Mouse (Mus musculus) intestine, postnatal 0 days (tissue): Measurements from ENCODE around the gene Akap8l. TPM values are rescaled to one million over a fixed set of nuclear protein-coding genes. Genes with fewer than 3 reads are reported as not detected.

Experiments
- ATAC-seq: fragments of 200-750 bp; cut with Nextera tagmentation; 2 replicates; pipeline ENCODE4 v1.8.0; 2017; ENCODE audit warnings: mild to moderate bottlenecking, moderate TSS enrichment, moderate library complexity
- H3K27ac ChIP-seq: fragments of 300-500 bp; sonication (generic); 2 replicates; pipeline ENCODE4 v1.5.1; 2014; ENCODE audit warnings: mild to moderate bottlenecking, low read depth, low read length, moderate library complexity
- H3K27me3 ChIP-seq: fragments of 300-500 bp; sonication (generic); replicated peaks from 2 replicates; pipeline ENCODE4 v1.6.1; 2014; ENCODE audit warnings: low read length, mixed read lengths; ENCODE audit not compliant: control insufficient read depth, insufficient read depth
- H3K36me3 ChIP-seq: fragments of 300-500 bp; sonication (generic); 2 replicates; pipeline ENCODE4 v1.6.1; 2014; ENCODE audit warnings: mild to moderate bottlenecking, moderate library complexity; ENCODE audit not compliant: control insufficient read depth, insufficient read depth
- H3K4me1 ChIP-seq: fragments of 300-500 bp; sonication (generic); replicated peaks from 2 replicates; pipeline ENCODE4 v1.6.1; 2014; ENCODE audit warnings: antibody characterized with exemption, low read length, mixed read lengths; ENCODE audit not compliant: control insufficient read depth, insufficient read depth
- H3K4me2 ChIP-seq: fragments of 300-500 bp; sonication (generic); replicated peaks from 2 replicates; pipeline ENCODE4 v1.6.1; 2014; ENCODE audit warnings: low read depth, mild to moderate bottlenecking, moderate library complexity
- H3K4me3 ChIP-seq: fragments of 300-500 bp; sonication (generic); 2 replicates; pipeline ENCODE4 v1.5.1; 2014; ENCODE audit warnings: low read depth, low read length
- H3K9ac ChIP-seq: fragments of 300-500 bp; sonication (generic); 2 replicates; pipeline ENCODE4 v1.6.1; 2014; ENCODE audit warnings: mild to moderate bottlenecking, low read depth, low read length
- H3K9me3 ChIP-seq: fragments of 300-500 bp; sonication (generic); 2 replicates; pipeline ENCODE4 v1.6.1; 2016; ENCODE audit warnings: mixed run types; ENCODE audit not compliant: control insufficient read depth
- CTCF ChIP-seq: sonication (generic); IDR thresholded peaks from 2 replicates; pipeline ENCODE4 v1.5.1; 2016; ENCODE audit warnings: low read depth, mild to moderate bottlenecking, control low read depth, antibody characterized with exemption, moderate library complexity
- WGBS: fragments of 180-500 bp; shearing (Covaris S2); extraction: QIAGEN DNeasy Blood & Tissue Kit; methylation state at CpG from one replicate; pipeline ENCODE4 v1.1.7; 2014; 5-methylcytosine and 5-hydroxymethylcytosine counted together
- microRNA-seq: library from miRNA; unstranded; fragments of <30 nt; microRNA quantifications from one replicate; pipeline ENCODE4, GENCODE M21; 2016
- polyA plus RNA-seq: library from polyadenylated mRNA; unstranded; fragments of >200 nt; fragmentation: Nextera tagmentation; extraction: Ambion mirVana; gene quantifications from 2 replicates; pipeline ENCODE4 v1.2.1, GENCODE M21; 2015

The Akap8l gene
- polyA plus RNA-seq, 1 experiment from 2014 or later, result 21.6 TPM

DNA sequence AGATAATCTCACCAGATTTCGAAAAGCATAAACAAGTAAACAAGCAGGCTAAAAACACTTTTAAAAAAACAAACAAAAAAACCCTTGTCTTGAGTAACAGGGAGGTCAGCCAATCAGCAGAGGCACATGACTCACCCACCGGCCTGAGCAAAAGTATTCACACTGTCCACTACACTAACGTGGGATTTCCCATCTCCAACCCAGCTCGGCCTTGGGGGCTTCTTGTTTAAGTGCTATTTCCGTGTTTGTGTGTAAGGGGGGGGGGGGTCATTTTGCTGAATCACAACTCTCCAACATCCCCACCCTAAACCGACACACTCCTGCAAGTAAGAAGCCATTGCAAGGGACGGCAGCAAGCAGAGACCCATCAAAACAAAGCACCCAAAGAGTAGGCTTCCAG, 67.1 kb downstream of the Akap8l start:
- Histone ChIP-seq H3K9me3 (no peaks in the 10 kb centered on the region), H3K36me3 (no peaks in the 10 kb centered on the region), H3K4me2 (peak overlapping the region; percentile 66), H3K27ac (peak overlapping the region; percentile 100), H3K4me3 (peak overlapping the region; percentile 88), H3K4me1 (peaks cover 3% of the 10 kb centered on the region; the same call in 1 of the 2 replicates), H3K27me3 (no peaks in the 10 kb centered on the region), H3K9ac (peak overlapping the region; percentile 97)
- TF ChIP-seq CTCF, result no peak
- no peak; the same call in 1 of the 2 replicates for ATAC-seq
- WGBS, result 7% methylated on average over 7 of the region's 7 CpGs

DNA sequence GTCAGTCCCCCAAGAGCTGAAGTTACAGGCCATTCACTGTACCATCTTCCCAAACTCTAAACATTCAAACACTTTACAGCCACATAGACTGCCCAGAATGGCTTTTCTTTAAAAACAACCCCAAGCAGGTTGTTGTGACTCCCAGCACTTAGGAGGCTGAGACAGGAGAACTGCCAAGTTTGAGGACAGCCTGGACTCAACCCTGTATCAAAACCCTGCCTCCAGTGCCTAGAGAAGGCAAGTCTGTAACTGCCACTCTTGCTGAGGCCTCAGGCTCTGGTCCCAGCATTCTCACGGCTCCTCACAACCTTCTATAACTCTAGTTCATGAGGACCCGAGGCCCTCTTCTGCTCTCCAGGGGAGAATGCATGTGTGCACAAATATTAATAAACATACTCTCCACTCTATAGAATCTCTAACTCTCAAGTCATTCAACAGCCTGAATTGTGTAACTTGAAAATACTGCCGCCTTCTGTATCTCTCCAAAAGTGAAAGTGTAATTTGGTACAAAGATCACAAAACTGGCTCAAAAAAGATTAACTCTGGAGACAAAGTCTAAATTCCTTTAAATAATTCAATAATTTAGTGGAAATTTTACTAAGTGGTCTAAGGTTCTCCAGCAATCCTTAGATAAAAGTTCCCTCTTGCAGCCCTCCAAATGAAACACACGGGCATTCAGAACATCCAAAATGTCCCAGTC, 68.6 kb downstream of the Akap8l start:
- Histone ChIP-seq H3K4me3 (no peak overlapping the region), H3K9ac (no peak overlapping the region), H3K4me1 (peaks cover 3% of the 10 kb centered on the region; the same call in 1 of the 2 replicates), H3K36me3 (no peaks in the 10 kb centered on the region), H3K27me3 (no peaks in the 10 kb centered on the region), H3K27ac (no peak overlapping the region), H3K4me2 (peak overlapping the region; percentile 38), H3K9me3 (no peaks in the 10 kb centered on the region)
- WGBS, result 32% methylated on average over 4 of the region's 4 CpGs
- no peak for ATAC-seq
- no peak for TF ChIP-seq CTCF

GRCm38 (mm10) chr17:32281126-32281525, 69.3 kb downstream of the Akap8l start:
- Histone ChIP-seq H3K27me3 (no peaks in the 10 kb centered on the region), H3K9me3 (no peaks in the 10 kb centered on the region), H3K4me2 (no peak overlapping the region), H3K36me3 (no peaks in the 10 kb centered on the region), H3K9ac (no peak overlapping the region), H3K4me3 (no peak overlapping the region), H3K27ac (no peak overlapping the region), H3K4me1 (peaks cover 3% of the 10 kb centered on the region)
- 93% methylated on average over 2 of the region's 2 CpGs for WGBS
- no peak for TF ChIP-seq CTCF
- no peak for ATAC-seq

- H3K27ac ChIP-seq, result no peak overlapping the region
- no peak overlapping the region for H3K4me3 ChIP-seq
- no peaks in the 10 kb centered on the region for H3K9me3 ChIP-seq
- H3K27me3 ChIP-seq, result no peaks in the 10 kb centered on the region
- no peaks in the 10 kb centered on the region for H3K36me3 ChIP-seq
- peaks cover 6% of the 10 kb centered on the region for H3K4me1 ChIP-seq
- H3K9ac ChIP-seq, result no peak overlapping the region
- no peak for ATAC-seq
- no peak for TF ChIP-seq CTCF
- no peak overlapping the region for H3K4me2 ChIP-seq
- 81% methylated on average over 3 of the region's 3 CpGs for WGBS
These were observed 69.8 kb downstream of the Akap8l start for GRCm38 (mm10) chr17:32280575-32280974.

GRCm38 (mm10) chr17:32277201-32277600, 73.2 kb downstream of the Akap8l start:
- 81% methylated on average over 1 of the region's 1 CpGs for WGBS
- no peak overlapping the region for H3K4me2 ChIP-seq
- no peaks in the 10 kb centered on the region for H3K36me3 ChIP-seq
- no peak for TF ChIP-seq CTCF
- H3K4me3 ChIP-seq, result no peak overlapping the region
- H3K27me3 ChIP-seq, result no peaks in the 10 kb centered on the region
- no peak overlapping the region for H3K27ac ChIP-seq
- H3K4me1 ChIP-seq, result peaks cover 6% of the 10 kb centered on the region
- no peaks in the 10 kb centered on the region for H3K9me3 ChIP-seq
- H3K9ac ChIP-seq, result no peak overlapping the region
- no peak for ATAC-seq

GRCm38 (mm10) chr17:32275568-32275967, 74.8 kb downstream of the Akap8l start:
- TF ChIP-seq CTCF, result no peak
- no peak for ATAC-seq
- Histone ChIP-seq H3K4me2 (no peak overlapping the region), H3K36me3 (no peaks in the 10 kb centered on the region), H3K9ac (no peak overlapping the region), H3K4me1 (peaks cover 3% of the 10 kb centered on the region; the same call in 1 of the 2 replicates), H3K27me3 (no peaks in the 10 kb centered on the region), H3K27ac (no peak overlapping the region), H3K4me3 (no peak overlapping the region), H3K9me3 (no peaks in the 10 kb centered on the region)
- 53% methylated on average over 3 of the region's 3 CpGs for WGBS

Small RNA genes within 50 kb of the gene (microRNA-seq; reads per million reads assigned to microRNA genes)
- gene Gm22201, result not detected

Other genes starting within 250 kb of the Akap8l start
- 2.0 and 2.3 TPM in 2 replicates for gene Notch3, start 183.8 kb downstream of the Akap8l start, polyA plus RNA-seq
- gene Ephx3, start 161.1 kb downstream of the Akap8l start, polyA plus RNA-seq, result not detected in 2 replicates
- gene Brd4, start 65.9 kb downstream of the Akap8l start, polyA plus RNA-seq, result 35.9 and 36.7 TPM in 2 replicates
- gene Akap8, start 29.4 kb downstream of the Akap8l start, polyA plus RNA-seq, result 18.3 and 21.9 TPM in 2 replicates
- gene Wiz, start 38.8 kb upstream of the Akap8l start, polyA plus RNA-seq, result 9.5 and 10.0 TPM in 2 replicates
- 1.1 TPM in 2 replicates for gene Rasal3, start 53.0 kb upstream of the Akap8l start, polyA plus RNA-seq
- 0.14 and 0.17 TPM in 2 replicates for gene Pglyrp2, start 73.6 kb upstream of the Akap8l start, polyA plus RNA-seq
- 0.46 and 0.59 TPM in 2 replicates for gene Cyp4f39, start 102.1 kb upstream of the Akap8l start, polyA plus RNA-seq
- 1.9 and 2.7 TPM in 2 replicates for gene Cyp4f17, start 155.4 kb upstream of the Akap8l start, polyA plus RNA-seq
- 95.4 and 102 TPM in 2 replicates for gene Cyp4f16, start 186.0 kb upstream of the Akap8l start, polyA plus RNA-seq